32 mouse cellular contexts compared by ENCODE assay signal in the genomic region with DNA sequence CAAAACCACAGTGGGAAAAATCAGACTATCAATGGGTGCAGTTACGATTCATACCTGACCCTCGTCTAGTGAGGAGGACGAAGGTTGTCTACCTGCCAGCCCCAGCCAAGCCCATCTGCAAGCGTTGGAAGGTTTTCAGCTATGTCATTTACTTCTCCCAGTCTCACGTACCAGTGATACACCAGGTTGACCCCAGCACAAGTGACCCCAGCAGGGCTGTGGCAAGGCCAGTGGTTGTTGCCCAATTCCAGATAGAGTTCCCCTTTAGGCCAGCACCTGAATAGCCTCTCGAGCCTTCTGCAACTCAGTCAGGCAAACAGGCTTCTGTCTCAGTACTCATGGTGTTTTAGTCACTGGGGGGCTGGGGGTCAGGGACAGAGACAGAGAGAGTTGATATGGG. TPM values are rescaled to one million over a fixed set of nuclear protein-coding genes. Genes with fewer than 3 reads are reported as not detected.
DNase-seq lines count a peak whose midpoint lies in the region; ATAC-seq and TF ChIP-seq lines count a peak whose summit lies in the region.
"Had no signal": no experiment of that assay in that cellular context is flagged by ENCODE, and none has a peak within 500 bp of the region (broad histone marks: within the 10 kb centered on the region; RNA-seq: fewer than 3 reads in every experiment).

No protein-coding gene starts in this region.

- no peaks in the 10 kb centered on the region for H3K27me3 ChIP-seq in heart, postnatal 0 days (ENCODE audit: control insufficient read depth, insufficient read depth, low read length)
- H3K27me3 ChIP-seq in liver, postnatal 0 days (ENCODE audit: insufficient read depth, low read length): no peaks in the 10 kb centered on the region
- H3K27me3 ChIP-seq: embryonic facial prominence, embryonic 15.5 days; forebrain, embryonic 12.5 days; hindbrain, embryonic 12.5 days; limb, embryonic 12.5 days; neural tube, embryonic 12.5 days; Patski had no signal

- no peak for TF ChIP-seq CTCF in gastrocnemius, adult 2 months (IDR thresholded peaks at IDR 0.05)
- TF ChIP-seq CTCF in heart, postnatal 0 days (IDR thresholded peaks at IDR 0.05; ENCODE audit: low read depth): no peak
- TF ChIP-seq CTCF in liver, postnatal 0 days (IDR thresholded peaks at IDR 0.05; ENCODE audit: low read depth): no peak

- no peak overlapping the region for H3K4me2 ChIP-seq in heart, postnatal 0 days (ENCODE audit: low read depth, low read length)
- no peak overlapping the region for H3K4me2 ChIP-seq in liver, postnatal 0 days (ENCODE audit: low read depth, low read length)
- H3K4me2 ChIP-seq: embryonic facial prominence, embryonic 15.5 days; forebrain, embryonic 12.5 days; heart, embryonic 11.5 days; hindbrain, embryonic 12.5 days; limb, embryonic 12.5 days; midbrain, embryonic 12.5 days; neural tube, embryonic 12.5 days had no signal

- DNase-seq in gastrocnemius, adult 2 months: no peak
- no peak for DNase-seq in gastrocnemius, postnatal 10 days
- DNase-seq in heart, postnatal 0 days (ENCODE audit: low spot score): no peak
- DNase-seq in heart, postnatal 25 days (ENCODE audit: low spot score): no peak
- DNase-seq in liver, postnatal 0 days: peak; percentile 36
- DNase-seq in liver: no peak
- DNase-seq: adrenal gland, postnatal 10 days; cerebellum, postnatal 14 days; gastrocnemius, postnatal 25 days; heart, postnatal 36 days; kidney, adult 9 months; kidney, postnatal 10 days; layer of hippocampus, adult 9-11 months; lung, postnatal 4 days; right cerebral cortex, adult 18-20 months; spleen, adult 18-20 months had no signal

- H3K4me3 ChIP-seq in gastrocnemius, adult 2 months: no peak overlapping the region
- H3K4me3 ChIP-seq in heart, postnatal 0 days (ENCODE audit: low read depth, low read length): no peak overlapping the region
- H3K4me3 ChIP-seq in liver, postnatal 0 days (ENCODE audit: low read depth, low read length): no peak overlapping the region
- H3K4me3 ChIP-seq: embryonic facial prominence, embryonic 10.5 days; embryonic facial prominence, embryonic 15.5 days; forebrain, embryonic 12.5 days; hindbrain, embryonic 12.5 days; limb, embryonic 12.5 days; megakaryocyte, embryonic 14.5 days; midbrain, embryonic 12.5 days; myocyte; neural tube, embryonic 12.5 days had no signal

- WGBS in heart, postnatal 0 days: 89% methylated on average over 6 of the region's 6 CpGs
- WGBS in liver, postnatal 0 days (ENCODE audit: insufficient replicate concordance): 63% methylated on average over 6 of the region's 6 CpGs

- TF ChIP-seq EP300 in heart, postnatal 0 days (IDR thresholded peaks at IDR 0.05; ENCODE audit: low read depth): no peak
- TF ChIP-seq EP300 in liver, postnatal 0 days (IDR thresholded peaks at IDR 0.05; ENCODE audit: low read depth): no peak

- intact Hi-C loops in gastrocnemius, adult 2 months (cut with DNase I): no loop called here
- intact Hi-C loops in heart, postnatal 25 days (cut with DNase I): loop anchor here (2.0 kb wide), 2 partner anchors 15 to 125 kb away; no protein-coding TSS in a partner anchor

- no peaks in the 10 kb centered on the region for H3K9me3 ChIP-seq in heart, postnatal 0 days (replicated peaks; ENCODE audit: control insufficient read depth, low read length)
- H3K9me3 ChIP-seq in liver, postnatal 0 days (ENCODE audit: low read length): no peaks in the 10 kb centered on the region
- H3K9me3 ChIP-seq: embryonic facial prominence, embryonic 10.5 days; embryonic facial prominence, embryonic 15.5 days; forebrain, embryonic 12.5 days; midbrain, embryonic 12.5 days; neural tube, embryonic 12.5 days had no signal

- H3K4me1 ChIP-seq in heart, postnatal 0 days (ENCODE audit: control insufficient read depth, insufficient read depth): peaks cover 24% of the 10 kb centered on the region
- H3K4me1 ChIP-seq in liver, postnatal 0 days (ENCODE audit: insufficient read depth): peaks cover 18% of the 10 kb centered on the region
- H3K4me1 ChIP-seq: neural tube, embryonic 12.5 days had no signal

- peak overlapping the region; percentile 38; the same call in 1 of the 2 replicates for H3K27ac ChIP-seq in gastrocnemius, adult 2 months
- peak overlapping the region; percentile 52 for H3K27ac ChIP-seq in heart, postnatal 0 days (ENCODE audit: low read depth)
- H3K27ac ChIP-seq in liver, postnatal 0 days (ENCODE audit: low read depth): peak overlapping the region; percentile 7; the same call in 1 of the 2 replicates
- H3K27ac ChIP-seq: embryonic facial prominence, embryonic 10.5 days; forebrain, embryonic 12.5 days; hindbrain, embryonic 12.5 days; hindbrain, postnatal 0 days; limb, embryonic 12.5 days; liver, embryonic 14.5 days; midbrain, embryonic 12.5 days; neural tube, embryonic 12.5 days had no signal

- H3K36me3 ChIP-seq in heart, postnatal 0 days (replicated peaks; ENCODE audit: control insufficient read depth, insufficient read depth, low read length): no peaks in the 10 kb centered on the region
- no peaks in the 10 kb centered on the region for H3K36me3 ChIP-seq in liver, postnatal 0 days (replicated peaks; ENCODE audit: insufficient read depth, low read length)
- H3K36me3 ChIP-seq: embryonic facial prominence, embryonic 10.5 days; embryonic facial prominence, embryonic 15.5 days; forebrain, embryonic 12.5 days; hindbrain, embryonic 12.5 days; limb, embryonic 12.5 days; midbrain, embryonic 12.5 days; neural tube, embryonic 12.5 days had no signal

- H3K9ac ChIP-seq in heart, postnatal 0 days (replicated peaks; ENCODE audit: low read depth, low read length): no peak overlapping the region
- no peak overlapping the region for H3K9ac ChIP-seq in liver, postnatal 0 days (replicated peaks)
- H3K9ac ChIP-seq: embryonic facial prominence, embryonic 15.5 days; forebrain, embryonic 12.5 days; hindbrain, embryonic 12.5 days; limb, embryonic 12.5 days; liver, embryonic 14.5 days; midbrain, embryonic 12.5 days; neural tube, embryonic 12.5 days had no signal

- no peak for ATAC-seq in heart, postnatal 0 days (ENCODE audit: insufficient read depth, low read depth)
- peak; percentile 72 for ATAC-seq in liver, postnatal 0 days
- ATAC-seq in granulocyte monocyte progenitor cell, adult 5-6 weeks (replicated peaks; ENCODE audit: poor library complexity, severe bottlenecking): peak; percentile 38; the same call in 1 of the 2 replicates
- ATAC-seq: hindbrain, postnatal 0 days; intestine, postnatal 0 days; Patski had no signal

RNA-seq across cellular contexts. Expression of gene Mical2, which starts 17.9 kb away (rescaled TPM):
- total RNA-seq in gastrocnemius, adult 2 months (2021): 100 to 1,000 TPM; 124 to 136 TPM
- total RNA-seq in gastrocnemius, postnatal 10 days (2021): 10 to 100 TPM; 41.4 to 50.9 TPM
- 136 and 169 TPM in 2 replicates for total RNA-seq in heart, postnatal 0 days (2014; rRNA removed; ENCODE audit: low replicate concordance)
- 59.9 and 78.1 TPM in 2 replicates for polyA plus RNA-seq in heart, postnatal 0 days (2015; fragmentation: Nextera tagmentation; extraction: Ambion mirVana)
- total RNA-seq in heart, postnatal 25 days (2021): 100 to 1,000 TPM in 1 of 2 experiments, 10 to 100 TPM in 1; 93.4 to 103 TPM
- polyA plus RNA-seq in liver, postnatal 0 days (2015; fragmentation: Nextera tagmentation; extraction: Ambion mirVana): 2.1 and 2.7 TPM in 2 replicates
- 4.7 and 6.8 TPM in 2 replicates for total RNA-seq in granulocyte monocyte progenitor cell, adult 5-6 weeks (2014; fragmentation: Nextera tagmentation)
- 0.62 and 0.90 TPM in 2 replicates for total RNA-seq in granulocyte monocyte progenitor cell, adult 5-6 weeks (2017)
- total RNA-seq: MEL had no signal

RNA-seq across cellular contexts. Expression of gene Dkk3, which starts 48.9 kb away (rescaled TPM):
- total RNA-seq in gastrocnemius, adult 2 months (2021): 1 to 10 TPM; 2.1 to 2.4 TPM
- 10 to 100 TPM; 10.9 to 13.7 TPM for total RNA-seq in gastrocnemius, postnatal 10 days (2021)
- total RNA-seq in heart, postnatal 0 days (2014; rRNA removed; ENCODE audit: low replicate concordance): 53.8 and 56.0 TPM in 2 replicates
- 90.6 and 96.6 TPM in 2 replicates for polyA plus RNA-seq in heart, postnatal 0 days (2015; fragmentation: Nextera tagmentation; extraction: Ambion mirVana)
- 10 to 100 TPM; 44.8 to 46.7 TPM for total RNA-seq in heart, postnatal 25 days (2021)
- polyA plus RNA-seq in liver, postnatal 0 days (2015; fragmentation: Nextera tagmentation; extraction: Ambion mirVana): 1.2 and 1.7 TPM in 2 replicates
- not detected in 2 replicates for total RNA-seq in granulocyte monocyte progenitor cell, adult 5-6 weeks (2014; fragmentation: Nextera tagmentation)
- total RNA-seq in granulocyte monocyte progenitor cell, adult 5-6 weeks (2017): not detected in 2 replicates
- total RNA-seq: MEL had no signal

Comparison
In these comparisons a context has a peak if more than half of its experiments do, and no peak if none do; other contexts are left out.
1. RNA of gene Mical2, which starts 17.9 kb away (total RNA-seq): 124 to 136 TPM in gastrocnemius, adult 2 months, 136 to 169 TPM in heart, postnatal 0 days, 93.4 to 103 TPM in heart, postnatal 25 days and 41.4 to 50.9 TPM in gastrocnemius, postnatal 10 days; 0.62 to 6.8 TPM in granulocyte monocyte progenitor cell, adult 5-6 weeks; every median in the first group is over 4 times any median in the second.
2. Peak in every context shown above with its lines, with median percentiles within 50 percentile points of each other: H3K27ac ChIP-seq.